Mouse (Mus musculus) heart, embryonic 12.5 days (tissue): Measurements from ENCODE around the gene Tm4sf19. TPM values are rescaled to one million over a fixed set of nuclear protein-coding genes. Genes with fewer than 3 reads are reported as not detected.
A peak's percentile ranks its signal among the peaks of the same experiment; 100 is the strongest.

Experiments
- ATAC-seq: fragments of 200-750 bp; cut with Nextera tagmentation; 2 replicates; pipeline ENCODE4 v1.8.0; 2017; ENCODE audit warnings: moderate TSS enrichment, moderate library complexity; ENCODE audit not compliant: insufficient number of reproducible peaks, low FRiP score
- H3K27ac ChIP-seq: fragments of 300-500 bp; sonication (generic); 2 replicates; pipeline ENCODE4 v1.5.1; 2016; ENCODE audit warnings: mild to moderate bottlenecking, moderate library complexity; ENCODE audit not compliant: poor library complexity, severe bottlenecking
- H3K27me3 ChIP-seq: fragments of 300-500 bp; sonication (generic); replicated peaks from 2 replicates; pipeline ENCODE4 v1.6.1; 2016; ENCODE audit warnings: mild to moderate bottlenecking, moderate library complexity
- H3K36me3 ChIP-seq: fragments of 300-500 bp; sonication (generic); 2 replicates; pipeline ENCODE4 v1.6.1; 2016; ENCODE audit warnings: mild to moderate bottlenecking, moderate library complexity
- H3K4me1 ChIP-seq: fragments of 300-500 bp; sonication (generic); replicated peaks from 2 replicates; pipeline ENCODE4 v1.6.1; 2016; ENCODE audit warnings: mild to moderate bottlenecking
- H3K4me2 ChIP-seq: fragments of 300-500 bp; sonication (generic); 2 replicates; pipeline ENCODE4 v1.6.1; 2016; ENCODE audit warnings: mild to moderate bottlenecking, moderate library complexity
- H3K4me3 ChIP-seq: fragments of 300-500 bp; sonication (generic); 2 replicates; pipeline ENCODE4 v1.5.1; 2016; ENCODE audit warnings: mild to moderate bottlenecking
- H3K9ac ChIP-seq: fragments of 300-500 bp; sonication (generic); 2 replicates; pipeline ENCODE4 v1.6.1; 2016; ENCODE audit warnings: mild to moderate bottlenecking, moderate library complexity
- H3K9me3 ChIP-seq: fragments of 300-500 bp; sonication (generic); replicated peaks from 2 replicates; pipeline ENCODE4 v1.6.1; 2016; ENCODE audit warnings: mild to moderate bottlenecking, moderate library complexity
- WGBS: fragments of 180-500 bp; shearing (Covaris S2); methylation state at CpG from one replicate; pipeline ENCODE4 v1.1.7; 2016; 5-methylcytosine and 5-hydroxymethylcytosine counted together
- polyA plus RNA-seq: library from polyadenylated mRNA; unstranded; fragments of >200 nt; fragmentation: Nextera tagmentation; extraction: Ambion mirVana; gene quantifications from 2 replicates; pipeline ENCODE4 v1.2.1, GENCODE M21; 2016

The Tm4sf19 gene
- polyA plus RNA-seq, 1 experiment from 2014 or later = not detected

DNA sequence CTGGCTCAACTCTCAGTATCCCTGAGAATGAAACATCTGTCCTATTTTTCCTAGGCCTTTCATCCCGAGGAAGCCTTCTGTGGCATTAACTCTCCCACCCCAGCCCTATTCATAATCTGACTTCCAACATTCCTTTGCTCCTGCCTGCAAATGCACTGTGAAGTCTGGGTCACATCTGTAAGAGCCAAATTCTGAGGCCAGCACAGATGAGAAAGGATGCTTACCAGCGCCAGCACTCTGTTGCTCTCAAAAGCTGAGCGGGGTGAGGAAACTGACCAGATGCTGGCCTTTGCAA, 3.8 kb upstream of the Tm4sf19 start:
- peaks cover 15% of the 10 kb centered on the region for H3K4me1 ChIP-seq
- no peaks in the 10 kb centered on the region for H3K27me3 ChIP-seq
- no peaks in the 10 kb centered on the region for H3K9me3 ChIP-seq
- ATAC-seq = no peak
- 58% methylated on average over 3 of the region's 3 CpGs for WGBS
- peaks cover 16% of the 10 kb centered on the region for H3K36me3 ChIP-seq
- H3K9ac ChIP-seq = no peak overlapping the region
- H3K4me2 ChIP-seq = no peak overlapping the region
- no peak overlapping the region for H3K4me3 ChIP-seq
- peak overlapping the region; percentile 71; the same call in 1 of the 2 replicates for H3K27ac ChIP-seq

DNA sequence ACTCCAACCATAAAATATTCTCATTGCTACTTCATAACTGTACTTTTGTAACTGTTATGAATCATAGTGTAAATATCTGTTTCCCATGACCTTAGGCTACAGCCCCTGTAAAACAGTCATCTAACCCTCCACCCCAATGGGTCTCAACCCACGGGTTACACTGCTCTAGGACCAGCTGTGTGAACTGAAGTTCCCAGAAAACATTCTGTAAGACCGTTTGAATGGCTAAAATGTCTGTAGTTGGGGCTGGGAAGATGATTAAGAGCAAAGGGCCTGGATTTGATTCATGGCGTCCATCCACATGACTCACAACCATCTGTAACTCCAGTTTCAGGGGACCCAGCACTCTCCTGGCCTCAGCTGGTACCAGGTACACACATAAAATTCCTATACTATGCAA, 2.1 kb upstream of the Tm4sf19 start:
- ATAC-seq = no peak
- Histone ChIP-seq H3K36me3 (peaks cover 6% of the 10 kb centered on the region), H3K9ac (no peak overlapping the region), H3K9me3 (no peaks in the 10 kb centered on the region), H3K27me3 (no peaks in the 10 kb centered on the region), H3K4me3 (no peak overlapping the region), H3K27ac (no peak overlapping the region), H3K4me2 (no peak overlapping the region), H3K4me1 (peaks cover 15% of the 10 kb centered on the region)
- WGBS = 78% methylated on average over 3 of the region's 3 CpGs

DNA sequence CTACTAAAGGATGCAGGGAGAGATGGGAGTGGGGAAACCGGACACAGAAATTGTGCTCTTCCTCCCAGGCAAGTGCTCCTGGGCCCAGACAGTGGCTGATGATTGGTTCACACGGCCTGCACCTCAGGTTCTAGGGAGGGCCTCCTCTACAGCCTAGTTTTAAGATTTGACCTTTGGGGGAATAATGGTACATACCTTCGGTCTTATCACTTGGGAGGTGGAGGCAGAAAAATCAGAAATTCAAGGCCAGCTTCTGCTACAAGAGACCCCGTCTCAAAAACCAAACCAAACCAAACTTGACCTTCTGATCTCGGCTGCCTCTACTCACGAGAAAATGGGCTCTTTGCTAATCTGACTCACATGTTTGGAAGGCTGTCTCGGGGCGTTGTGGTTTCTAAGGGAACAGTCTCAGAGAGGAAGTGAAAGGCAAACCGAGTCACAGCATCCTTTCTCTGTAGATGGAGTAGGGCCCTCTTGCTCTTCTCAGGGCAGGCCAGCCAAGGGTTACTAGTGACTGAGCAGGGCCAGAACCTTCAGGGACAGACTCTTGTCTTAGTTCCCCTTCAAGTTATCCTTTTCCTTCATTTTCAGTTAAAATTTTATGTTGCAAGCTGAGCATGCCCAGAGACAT, 1.1 kb downstream of the Tm4sf19 start:
- Histone ChIP-seq H3K27me3 (no peaks in the 10 kb centered on the region), H3K4me3 (no peak overlapping the region), H3K36me3 (no peaks in the 10 kb centered on the region), H3K4me2 (no peak overlapping the region), H3K27ac (no peak overlapping the region), H3K9me3 (no peaks in the 10 kb centered on the region), H3K9ac (no peak overlapping the region), H3K4me1 (peaks cover 6% of the 10 kb centered on the region; the same call in 1 of the 2 replicates)
- 74% methylated on average over 9 of the region's 9 CpGs for WGBS
- no peak for ATAC-seq

DNA sequence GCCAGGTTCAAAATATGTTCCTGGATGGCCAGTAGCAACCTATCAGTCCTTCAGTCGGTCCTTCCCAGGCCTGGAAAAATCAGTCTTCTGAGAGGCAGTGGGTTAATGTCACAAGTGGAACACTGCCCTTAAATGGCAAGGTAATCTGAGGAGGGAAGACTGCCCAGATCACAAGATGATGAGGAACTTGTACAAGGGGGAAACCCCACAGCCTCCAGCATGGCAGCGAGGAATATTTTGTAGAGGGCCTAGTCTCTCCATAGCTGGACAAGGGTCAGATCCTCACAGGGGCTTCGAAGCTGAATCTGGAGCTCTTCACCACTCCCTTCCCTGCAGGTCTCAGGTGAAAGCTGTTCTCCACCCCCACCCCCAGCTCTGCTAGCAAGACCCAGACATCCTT, 2.5 kb downstream of the Tm4sf19 start:
- H3K9me3 ChIP-seq = no peaks in the 10 kb centered on the region
- ATAC-seq = no peak
- no peaks in the 10 kb centered on the region for H3K4me1 ChIP-seq

DNA sequence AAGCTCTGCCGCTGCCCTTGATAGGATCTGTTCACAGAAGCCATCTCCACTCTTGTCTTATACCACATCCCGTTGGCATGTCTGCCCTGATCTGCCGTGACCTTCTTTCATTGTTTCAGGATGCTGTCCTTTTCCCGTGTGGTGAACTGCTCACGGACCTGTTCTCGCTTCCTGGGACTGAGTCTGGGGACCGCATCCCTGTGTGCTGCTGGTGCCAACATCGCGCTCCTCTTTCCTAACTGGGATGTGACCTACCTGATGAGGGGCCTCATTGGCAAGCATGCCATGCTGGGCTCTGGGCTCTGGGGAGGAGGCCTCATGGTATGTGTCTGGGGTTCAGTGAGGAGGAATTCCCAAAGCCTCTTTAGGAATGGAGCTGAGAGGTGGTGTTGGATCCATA, 5.4 kb downstream of the Tm4sf19 start:
- Histone ChIP-seq H3K27me3 (no peaks in the 10 kb centered on the region), H3K4me3 (no peak overlapping the region), H3K4me2 (no peak overlapping the region), H3K4me1 (no peaks in the 10 kb centered on the region), H3K36me3 (no peaks in the 10 kb centered on the region), H3K9me3 (no peaks in the 10 kb centered on the region), H3K27ac (no peak overlapping the region), H3K9ac (no peak overlapping the region)
- ATAC-seq = no peak
- WGBS = 82% methylated on average over 9 of the region's 9 CpGs

More for the DNA sequence above, 2.5 kb downstream of the Tm4sf19 start:
- Histone ChIP-seq H3K9ac (no peak overlapping the region), H3K27me3 (no peaks in the 10 kb centered on the region), H3K36me3 (no peaks in the 10 kb centered on the region), H3K4me2 (no peak overlapping the region), H3K27ac (no peak overlapping the region), H3K4me3 (no peak overlapping the region)
- 67% methylated on average over 3 of the region's 3 CpGs for WGBS

DNA sequence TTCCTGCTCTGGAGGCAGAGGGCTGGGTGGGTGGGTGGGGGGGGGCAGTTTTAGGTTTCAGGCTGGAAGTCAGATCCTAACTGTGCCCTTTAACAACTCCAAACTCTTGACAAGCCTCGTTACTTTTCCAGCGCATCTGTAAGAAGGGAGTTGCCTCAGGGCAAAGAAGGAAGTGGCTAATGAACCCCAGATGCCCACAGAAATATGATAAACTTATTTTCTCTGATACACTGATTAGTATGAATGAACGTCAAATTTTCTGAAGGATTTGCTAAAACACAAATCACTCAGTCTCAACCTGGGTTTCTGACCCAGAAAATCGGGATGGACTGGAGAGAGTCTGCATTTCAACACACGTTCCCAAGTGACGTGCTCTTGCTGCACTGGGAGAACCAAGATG, 6.4 kb downstream of the Tm4sf19 start:
- H3K9ac ChIP-seq = no peak overlapping the region
- H3K36me3 ChIP-seq = no peaks in the 10 kb centered on the region
- H3K27ac ChIP-seq = no peak overlapping the region
- 68% methylated on average over 6 of the region's 6 CpGs for WGBS
- ATAC-seq = no peak
- H3K9me3 ChIP-seq = no peaks in the 10 kb centered on the region
- no peaks in the 10 kb centered on the region for H3K27me3 ChIP-seq
- H3K4me1 ChIP-seq = no peaks in the 10 kb centered on the region
- no peak overlapping the region for H3K4me3 ChIP-seq
- no peak overlapping the region for H3K4me2 ChIP-seq

DNA sequence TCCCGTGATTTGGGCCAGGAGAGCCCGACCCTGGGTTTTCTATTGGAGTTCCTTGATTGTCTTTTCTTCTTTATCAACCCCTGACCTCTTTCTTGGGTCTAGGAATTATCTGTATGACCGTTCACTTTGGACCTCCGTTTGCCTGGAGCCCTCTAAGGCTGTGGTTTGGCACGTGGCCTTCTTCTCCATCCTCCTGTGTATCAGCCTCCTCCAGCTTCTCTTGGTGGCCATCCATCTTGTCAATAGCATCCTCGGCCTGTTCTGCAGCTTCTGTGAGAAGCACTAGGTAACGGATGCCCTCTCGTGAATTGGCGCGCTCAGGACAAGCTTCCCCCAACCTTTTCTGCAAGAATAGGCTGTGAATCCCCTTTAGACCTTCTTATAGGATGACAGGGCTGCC, 7.4 kb downstream of the Tm4sf19 start:
- WGBS = 77% methylated on average over 10 of the region's 10 CpGs
- Histone ChIP-seq H3K4me1 (no peaks in the 10 kb centered on the region), H3K27ac (no peak overlapping the region), H3K36me3 (no peaks in the 10 kb centered on the region), H3K4me3 (no peak overlapping the region), H3K9ac (no peak overlapping the region), H3K27me3 (no peaks in the 10 kb centered on the region), H3K4me2 (no peak overlapping the region), H3K9me3 (no peaks in the 10 kb centered on the region)
- no peak for ATAC-seq

DNA sequence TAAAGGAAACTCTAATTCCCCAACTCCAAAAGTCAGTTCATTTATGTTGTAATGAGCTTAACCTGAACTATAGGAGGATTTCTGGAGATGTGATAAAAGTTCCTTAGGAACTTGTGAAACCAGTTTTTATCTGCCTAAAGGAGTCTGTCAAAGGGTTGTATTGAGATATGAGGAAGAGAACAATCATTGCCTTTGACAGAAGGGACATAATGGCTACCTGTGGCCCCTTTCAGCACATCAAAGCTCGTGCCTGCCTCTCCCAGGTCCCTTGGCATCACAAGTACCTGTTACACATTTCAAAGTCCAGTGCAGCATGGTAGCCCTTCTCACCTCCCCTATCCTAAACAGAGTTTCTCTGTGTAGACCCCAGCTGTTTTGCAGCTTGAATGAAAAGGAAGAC, 17.2 kb downstream of the Tm4sf19 start:
- no peak for ATAC-seq
- Histone ChIP-seq H3K4me1 (peaks cover 6% of the 10 kb centered on the region; the same call in 1 of the 2 replicates), H3K9me3 (no peaks in the 10 kb centered on the region), H3K36me3 (no peaks in the 10 kb centered on the region), H3K4me2 (no peak overlapping the region), H3K4me3 (no peak overlapping the region), H3K9ac (no peak overlapping the region), H3K27me3 (no peaks in the 10 kb centered on the region), H3K27ac (no peak overlapping the region)
- WGBS = 52% methylated on average over 1 of the region's 1 CpGs

DNA sequence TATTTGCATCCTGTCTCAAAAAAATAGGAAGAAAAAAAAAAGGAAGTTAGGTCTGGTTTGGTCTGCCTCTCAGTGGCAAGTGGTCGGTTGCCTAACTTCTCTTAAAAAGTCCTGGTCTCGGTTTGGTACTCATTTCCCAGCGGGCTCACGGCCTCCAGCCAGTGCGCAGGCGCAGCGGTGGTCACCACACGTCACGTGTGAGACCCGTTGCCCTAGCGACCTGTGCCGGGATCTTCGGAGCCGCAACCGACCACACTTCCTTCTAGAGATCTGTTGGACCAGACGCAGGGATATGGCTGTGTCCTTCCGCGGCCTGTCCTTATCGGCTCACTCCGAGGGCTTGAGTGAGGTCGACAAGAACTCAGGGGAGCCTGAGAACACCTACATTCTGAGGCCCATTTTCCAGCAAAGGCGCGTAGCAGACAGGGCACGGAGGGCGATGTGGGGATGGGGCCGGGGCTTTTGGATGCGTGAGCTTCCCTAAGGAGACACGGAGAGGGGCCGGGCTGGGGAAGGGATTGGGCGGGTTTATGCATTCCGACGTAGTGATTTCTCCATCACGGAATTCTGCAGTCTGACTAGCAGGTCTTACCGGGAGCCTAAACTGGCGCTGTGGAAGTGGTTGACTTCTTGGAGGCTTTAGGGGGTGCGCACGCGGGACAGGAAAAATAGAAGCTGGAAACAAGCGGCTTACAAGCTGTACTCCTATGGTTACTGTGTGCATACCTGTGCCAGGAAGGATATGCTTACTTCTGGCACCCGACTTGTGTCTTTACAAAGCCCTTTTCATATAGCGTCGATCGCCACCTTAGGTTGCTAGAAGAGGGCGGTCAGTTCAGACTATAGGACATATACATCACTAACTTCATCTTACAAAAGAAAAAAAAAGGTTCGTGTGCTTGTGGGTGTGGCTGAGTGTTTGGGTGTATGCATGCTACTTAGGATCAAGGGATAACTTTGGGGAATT, 19.5 kb downstream of the Tm4sf19 start, which contains the start of gene Tctex1d2:
Tctex1d2 (plus strand) TSS at position 186 of the 967 bp plus-strand sequence.
- H3K4me1 ChIP-seq = peaks cover 6% of the 10 kb centered on the region; the same call in 1 of the 2 replicates
- H3K9ac ChIP-seq = peak within 1 kb of the TSS; percentile 85
- peak; percentile 95 for ATAC-seq
- peak within 1 kb of the TSS; percentile 83 for H3K4me3 ChIP-seq
- WGBS = 2% methylated on average over 45 of the region's 45 CpGs
- no peaks in the 10 kb centered on the region for H3K9me3 ChIP-seq
- H3K27ac ChIP-seq = peak within 1 kb of the TSS; percentile 96
- peak within 1 kb of the TSS; percentile 87 for H3K4me2 ChIP-seq
- H3K36me3 ChIP-seq = no peaks in the 10 kb centered on the region
- H3K27me3 ChIP-seq = no peaks in the 10 kb centered on the region

DNA sequence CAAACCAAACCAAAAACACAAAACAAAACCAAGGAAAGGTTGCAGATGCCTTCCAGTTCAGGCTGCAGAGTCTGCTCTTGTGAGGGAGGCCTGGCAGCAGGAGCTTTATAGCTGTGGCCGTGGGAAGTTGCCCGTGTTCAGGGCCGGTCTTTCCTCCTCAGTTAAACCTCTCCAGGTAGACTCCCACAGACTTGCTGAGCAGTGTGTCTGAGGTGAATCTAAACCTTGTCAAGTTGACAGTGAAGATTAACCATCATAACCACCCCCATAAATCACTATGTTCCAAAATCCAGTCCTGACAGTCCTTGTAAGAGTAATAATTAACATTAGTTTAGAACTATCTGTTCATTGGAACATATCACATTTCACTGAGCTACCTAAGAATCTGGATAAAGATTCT, 27.2 kb downstream of the Tm4sf19 start:
- Histone ChIP-seq H3K4me3 (no peak overlapping the region), H3K27me3 (no peaks in the 10 kb centered on the region), H3K4me2 (no peak overlapping the region), H3K4me1 (peaks cover 14% of the 10 kb centered on the region), H3K36me3 (no peaks in the 10 kb centered on the region), H3K9me3 (no peaks in the 10 kb centered on the region), H3K9ac (no peak overlapping the region), H3K27ac (no peak overlapping the region)
- ATAC-seq = no peak
- 89% methylated on average over 3 of the region's 3 CpGs for WGBS

DNA sequence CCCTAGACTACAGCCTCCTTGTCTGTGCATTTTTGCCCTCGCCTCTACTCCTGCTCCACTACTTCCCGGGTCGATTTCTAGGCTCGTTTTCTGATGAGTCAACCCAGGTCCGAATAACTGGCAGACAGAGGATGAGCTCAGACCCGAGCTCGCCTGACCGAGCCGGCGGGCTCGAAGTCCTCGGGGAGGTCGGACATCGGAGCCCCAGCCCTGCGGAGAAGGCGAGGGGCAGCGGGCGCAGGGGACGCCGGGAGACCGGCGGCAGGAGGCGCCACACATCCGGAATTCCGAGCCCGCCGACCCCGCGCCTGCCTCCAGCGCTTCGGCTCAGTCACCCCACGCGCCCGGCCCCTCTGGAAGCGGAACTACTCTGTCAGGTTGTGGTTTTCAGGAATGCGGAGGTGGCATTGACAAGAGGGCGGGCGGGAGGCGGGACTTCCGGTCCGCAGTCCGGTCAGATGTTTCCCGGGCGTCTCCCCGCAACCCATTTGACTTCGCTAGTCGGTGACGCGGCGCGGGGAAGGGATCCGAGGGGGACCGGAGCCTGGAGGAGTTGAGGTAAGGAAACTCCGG, 30.3 kb downstream of the Tm4sf19 start, which contains the start of gene Pcyt1a:
Pcyt1a (plus strand) TSS at position 448 of the 573 bp plus-strand sequence.
- Histone ChIP-seq H3K4me1 (peaks cover 28% of the 10 kb centered on the region), H3K27me3 (no peaks in the 10 kb centered on the region), H3K4me2 (peak within 1 kb of the TSS; percentile 88), H3K27ac (peak within 1 kb of the TSS; percentile 88), H3K36me3 (no peaks in the 10 kb centered on the region), H3K9ac (peak within 1 kb of the TSS; percentile 85), H3K4me3 (peak within 1 kb of the TSS; percentile 75), H3K9me3 (no peaks in the 10 kb centered on the region)
- ATAC-seq = peak; percentile 95
- under 1% methylated on average over 43 of the region's 54 CpGs for WGBS
